Mouse (Mus musculus): ENCODE data around the gene Sh3bgr. TPM values are rescaled to one million over a fixed set of nuclear protein-coding genes. Genes with fewer than 3 reads are reported as not detected.

Sh3bgr gene
- total RNA-seq, 1 experiment from 2014 or later = not detected

GRCm38 (mm10) chr16:96276596-96276995 is 76.3 kb downstream of the Sh3bgr start:
- no peak for ATAC-seq (replicated peaks; ENCODE audit: insufficient number of reproducible peaks, low FRiP score, low TSS enrichment, poor library complexity, severe bottlenecking)

Other genes with a start within 250 kb of the Sh3bgr start
- 21.3 to 27.5 TPM (median 22.7 TPM) in 3 replicates for gene Psmg1, start 209.5 kb upstream of the Sh3bgr start, total RNA-seq (2017)
- 111 to 204 TPM (median 115 TPM) in 3 replicates for gene Brwd1, start 117.9 kb upstream of the Sh3bgr start, total RNA-seq (2017)
- 39.7 to 60.5 TPM (median 49.6 TPM) in 3 replicates for gene Hmgn1, start 72.7 kb upstream of the Sh3bgr start, total RNA-seq (2017)
- gene Wrb, start 55.0 kb upstream of the Sh3bgr start, total RNA-seq (2017) = 6.2 to 15.9 TPM (median 8.8 TPM) in 3 replicates
- gene Lca5l, start 8.2 kb upstream of the Sh3bgr start, total RNA-seq (2017) = not detected in 3 replicates
- 0.29 TPM in 1 of 3 replicates, not detected in the others for gene B3galt5, start 35.4 kb downstream of the Sh3bgr start, total RNA-seq (2017)
- gene Itgb2l, start 243.2 kb downstream of the Sh3bgr start, total RNA-seq (2017) = 0.11 to 0.29 TPM in 2 of 3 replicates, not detected in the other

All from monocyte, adult 5-6 weeks (primary cell).